Mouse (Mus musculus) cerebellum, adult 11 months (tissue): Measurements from ENCODE around the gene Ttc30a2.
A peak's percentile ranks its signal among the peaks of the same experiment; 100 is the strongest.
"Not testable (repeated sequence)": the region's sequence is repeated elsewhere in the genome, so short reads cannot be mapped to it uniquely, and the experiment has no call there.

Experiments used
- DNase-seq: peaks from one replicate; pipeline ENCODE4 v3.0.0; 2022

Gene Ttc30a2

GRCm38 (mm10) chr2:75980933-75981439, 3.0 kb upstream of the Ttc30a2 start:
- not testable (repeated sequence) for DNase-seq

GRCm38 (mm10) chr2:75976070-75976469, 1.9 kb downstream of the Ttc30a2 start:
- DNase-seq: not testable (repeated sequence)

GRCm38 (mm10) chr2:75974131-75974530, 3.8 kb downstream of the Ttc30a2 start:
- DNase-seq: no peak

GRCm38 (mm10) chr2:75964972-75965371, 13.0 kb downstream of the Ttc30a2 start:
- peak; percentile 47 for DNase-seq

GRCm38 (mm10) chr2:75964512-75964911, 13.5 kb downstream of the Ttc30a2 start:
- peak; percentile 30 for DNase-seq

GRCm38 (mm10) chr2:75964051-75964450, 13.9 kb downstream of the Ttc30a2 start:
- DNase-seq: no peak

- no peak for DNase-seq
Measured at GRCm38 (mm10) chr2:75963211-75963840, 14.6 kb downstream of the Ttc30a2 start.

GRCm38 (mm10) chr2:75960366-75961330, 17.3 kb downstream of the Ttc30a2 start:
- DNase-seq: no peak

GRCm38 (mm10) chr2:75959850-75960365, 18.1 kb downstream of the Ttc30a2 start:
- peak; percentile 15 for DNase-seq

- DNase-seq: no peak
Measured at GRCm38 (mm10) chr2:75959183-75959849, 18.7 kb downstream of the Ttc30a2 start.

- no peak for DNase-seq
Measured at GRCm38 (mm10) chr2:75955709-75956108, 22.3 kb downstream of the Ttc30a2 start.

GRCm38 (mm10) chr2:75953320-75953719, 24.6 kb downstream of the Ttc30a2 start:
- DNase-seq: no peak

GRCm38 (mm10) chr2:75950685-75951084, 27.3 kb downstream of the Ttc30a2 start:
- DNase-seq: no peak

- peak; percentile 72 for DNase-seq
Measured at GRCm38 (mm10) chr2:75938117-75939063, 39.6 kb downstream of the Ttc30a2 start, which contains the start of gene Ttc30b. Ttc30b (minus strand) TSS chr2:75938585.

- not testable (repeated sequence) for DNase-seq
Measured at GRCm38 (mm10) chr2:75937520-75938116, 40.4 kb downstream of the Ttc30a2 start.

- not testable (repeated sequence) for DNase-seq
Measured at GRCm38 (mm10) chr2:75936685-75937084, 41.3 kb downstream of the Ttc30a2 start.

GRCm38 (mm10) chr2:75933541-75933940, 44.4 kb downstream of the Ttc30a2 start:
- DNase-seq: no peak

- no peak for DNase-seq
Measured at GRCm38 (mm10) chr2:75930941-75931340, 47.0 kb downstream of the Ttc30a2 start.

- no peak for DNase-seq
Measured at GRCm38 (mm10) chr2:75929786-75930444, 48.1 kb downstream of the Ttc30a2 start.

GRCm38 (mm10) chr2:75929141-75929540, 48.8 kb downstream of the Ttc30a2 start:
- peak; percentile 32 for DNase-seq

GRCm38 (mm10) chr2:75928011-75928410, 50.0 kb downstream of the Ttc30a2 start:
- DNase-seq: no peak
